Mouse (Mus musculus): Measurements from ENCODE around the gene Map3k5. TPM values are rescaled to one million over a fixed set of nuclear protein-coding genes. Genes with fewer than 3 reads are reported as not detected.

Gene Map3k5
- total and polyA plus RNA-seq, 3 experiments, result 2.8 to 36.9 (median 19.9) TPM

DNA sequence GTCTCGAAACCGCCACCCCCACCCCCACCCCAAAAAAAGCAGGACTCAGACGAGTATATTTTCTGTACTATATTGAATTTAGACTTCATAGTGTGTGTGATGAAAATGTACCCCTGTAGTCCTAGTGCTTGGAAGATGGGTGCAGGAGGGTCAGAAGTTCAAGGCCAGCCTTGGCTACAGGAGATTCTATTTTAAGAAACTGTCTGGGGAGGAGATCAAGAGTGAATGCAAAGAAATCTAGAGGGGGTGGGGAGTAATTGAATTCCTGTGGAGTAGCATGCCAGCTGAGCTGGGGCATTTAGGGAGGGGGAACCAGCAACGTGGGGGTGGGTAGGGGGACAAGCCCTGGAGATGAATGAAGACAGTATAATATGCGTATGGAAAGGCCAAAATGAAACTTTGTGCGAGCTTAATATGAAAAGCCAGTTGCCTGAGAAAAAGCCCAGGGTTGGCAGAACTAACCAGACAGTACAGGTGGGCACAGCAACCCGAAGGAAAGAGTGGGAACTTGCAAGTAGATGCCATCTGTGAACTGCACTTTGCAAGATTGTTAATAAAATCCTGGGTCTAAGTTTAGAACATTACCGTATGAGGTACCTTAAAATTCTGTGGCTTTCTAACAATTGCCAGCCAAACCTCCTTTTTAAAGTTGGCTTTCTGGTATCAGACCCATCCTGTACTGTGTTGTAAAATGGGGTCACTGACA, 222.9 kb downstream of the Map3k5 start:
- DNase-seq, result no peak

DNA sequence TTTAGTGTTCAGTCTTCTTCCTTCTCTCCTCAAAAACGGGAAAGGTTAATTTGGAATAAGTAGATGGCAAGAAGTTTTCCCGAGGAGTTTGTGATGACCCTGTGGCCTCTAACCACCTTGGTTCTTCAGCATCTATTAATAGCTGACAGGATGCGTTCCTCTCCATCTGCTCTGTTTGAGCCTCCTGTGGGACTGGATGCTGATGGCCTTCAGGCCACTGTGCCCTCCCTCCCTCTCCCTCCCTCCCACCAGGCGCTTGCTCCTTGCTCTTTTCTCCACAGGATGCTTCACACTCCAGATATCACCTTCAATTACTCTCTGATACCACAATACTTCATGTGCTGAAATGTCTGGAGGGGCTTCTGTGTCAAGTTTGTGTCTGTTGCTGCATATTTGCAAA, 224.5 kb downstream of the Map3k5 start:
- no peak for DNase-seq

DNA sequence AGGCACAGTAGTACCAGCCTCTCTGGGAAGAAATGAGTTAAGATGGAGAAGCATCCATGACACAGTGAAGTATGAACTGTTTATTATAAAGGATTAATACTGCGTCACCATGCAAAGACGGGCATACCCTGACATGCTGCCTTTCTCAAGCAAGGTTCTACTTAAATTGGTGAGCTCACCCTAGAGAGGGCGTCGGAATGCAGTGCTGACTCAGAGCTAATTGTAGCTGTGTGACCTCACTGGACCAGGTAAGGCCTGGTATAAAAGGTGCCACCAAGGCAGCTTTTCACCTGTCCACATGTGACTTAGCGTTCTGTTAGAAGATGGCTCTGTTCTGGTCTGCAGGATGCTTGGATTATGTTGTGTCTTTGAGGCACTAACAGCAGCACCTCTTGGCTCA, 225.0 kb downstream of the Map3k5 start:
- DNase-seq, result no peak

DNA sequence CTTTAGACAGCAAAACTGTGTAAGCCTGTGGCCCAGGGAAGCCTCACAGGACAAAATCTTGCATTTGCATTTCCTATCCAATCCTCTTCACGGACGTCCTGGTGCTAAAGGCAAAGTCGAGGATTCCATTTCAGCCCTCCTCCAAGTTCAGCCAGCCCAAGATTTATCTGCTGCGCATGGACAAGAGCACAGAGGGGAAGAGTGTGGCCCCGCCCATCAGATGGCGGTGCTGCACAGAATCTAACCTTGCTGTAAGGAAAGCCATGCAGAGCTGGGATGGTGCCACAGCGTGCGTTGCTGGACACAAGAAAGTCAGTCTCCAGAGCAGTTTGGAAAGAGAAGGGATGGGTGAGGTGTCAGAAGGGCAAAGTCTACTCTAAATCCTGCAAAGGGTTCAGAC, 226.6 kb downstream of the Map3k5 start:
- peak; percentile 47 for DNase-seq

DNA sequence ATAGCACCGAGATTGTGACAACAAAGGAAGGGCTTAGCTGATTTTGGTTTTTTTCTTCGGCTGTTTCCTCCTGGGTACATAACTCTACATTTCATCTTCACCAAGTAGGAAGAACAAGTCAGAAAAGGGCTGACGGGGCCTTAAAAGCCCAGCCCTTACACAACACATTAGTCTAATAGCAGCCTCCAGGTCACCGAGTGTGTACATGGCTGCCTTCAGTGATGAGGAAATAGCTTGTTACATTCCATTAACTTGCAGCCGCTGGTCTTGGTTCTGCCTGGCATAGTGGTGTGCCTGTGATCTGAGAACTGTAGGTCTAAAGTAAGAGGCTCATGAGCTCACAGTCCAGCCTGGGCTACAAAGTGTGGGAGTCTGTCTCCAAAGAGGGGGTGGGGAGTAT, 230.5 kb downstream of the Map3k5 start:
- DNase-seq, result no peak

DNA sequence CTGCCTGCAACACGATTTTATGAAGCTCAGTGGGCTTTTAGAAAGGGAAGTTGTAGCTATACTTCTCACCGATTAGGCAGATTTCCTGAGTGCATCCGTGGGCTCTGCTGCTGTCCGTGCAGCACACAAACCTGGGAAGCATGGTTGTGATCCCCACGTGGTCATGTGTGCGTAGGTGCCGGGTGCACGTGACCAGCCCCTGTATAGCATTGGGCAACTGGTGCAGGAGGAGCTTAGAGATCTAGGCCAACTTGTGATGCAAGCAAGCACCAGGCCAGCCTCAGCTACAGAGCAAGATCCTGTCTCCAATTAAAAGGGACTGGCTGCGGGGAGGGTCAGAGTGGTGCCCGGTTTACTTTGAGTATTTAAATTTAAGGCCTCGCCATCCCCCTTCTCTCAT, 232.5 kb downstream of the Map3k5 start:
- no peak for DNase-seq

DNA sequence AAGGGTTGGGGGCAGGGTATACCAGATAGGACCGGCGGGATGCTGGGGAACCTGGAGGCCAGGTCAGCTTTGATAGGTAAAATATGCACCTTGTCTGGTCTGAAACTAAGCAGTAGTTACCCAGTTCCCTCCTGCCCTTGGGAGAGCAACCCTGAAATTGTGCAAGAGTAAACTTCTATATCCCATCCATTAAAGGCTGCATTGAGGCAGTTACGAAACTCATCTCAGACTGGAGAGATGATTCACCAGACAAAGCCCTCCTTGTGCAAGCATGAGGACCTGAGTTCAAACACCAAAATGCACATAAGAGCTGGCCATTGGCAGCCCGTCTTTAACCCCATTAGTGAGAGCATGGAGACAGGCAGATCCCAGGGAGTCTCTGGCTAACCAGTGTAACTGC, 233.2 kb downstream of the Map3k5 start:
- DNase-seq, result no peak

DNA sequence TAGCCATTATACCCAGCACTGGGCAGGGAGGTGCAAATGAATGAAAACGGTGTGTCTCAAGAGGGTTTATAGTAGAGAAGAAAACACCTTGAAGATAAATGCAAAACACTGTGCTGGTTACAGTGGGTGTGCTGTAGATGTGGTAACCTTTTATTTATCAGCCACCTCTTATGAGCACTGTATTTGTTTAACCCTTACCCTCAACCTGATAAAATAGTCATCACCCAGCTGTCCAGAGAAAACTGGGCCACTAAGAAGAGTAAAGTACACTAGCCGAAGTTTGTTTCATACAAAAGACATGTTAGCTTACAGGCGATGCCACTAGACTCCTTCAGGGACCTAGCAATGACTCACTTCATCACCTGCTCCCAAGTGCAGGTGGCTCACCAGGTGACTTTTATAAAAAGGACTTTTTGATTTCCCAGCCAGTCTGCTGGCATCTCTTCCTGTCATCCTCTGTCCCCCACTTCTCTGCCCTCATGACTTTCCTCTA, 235.0 kb downstream of the Map3k5 start:
- no peak for DNase-seq

DNA sequence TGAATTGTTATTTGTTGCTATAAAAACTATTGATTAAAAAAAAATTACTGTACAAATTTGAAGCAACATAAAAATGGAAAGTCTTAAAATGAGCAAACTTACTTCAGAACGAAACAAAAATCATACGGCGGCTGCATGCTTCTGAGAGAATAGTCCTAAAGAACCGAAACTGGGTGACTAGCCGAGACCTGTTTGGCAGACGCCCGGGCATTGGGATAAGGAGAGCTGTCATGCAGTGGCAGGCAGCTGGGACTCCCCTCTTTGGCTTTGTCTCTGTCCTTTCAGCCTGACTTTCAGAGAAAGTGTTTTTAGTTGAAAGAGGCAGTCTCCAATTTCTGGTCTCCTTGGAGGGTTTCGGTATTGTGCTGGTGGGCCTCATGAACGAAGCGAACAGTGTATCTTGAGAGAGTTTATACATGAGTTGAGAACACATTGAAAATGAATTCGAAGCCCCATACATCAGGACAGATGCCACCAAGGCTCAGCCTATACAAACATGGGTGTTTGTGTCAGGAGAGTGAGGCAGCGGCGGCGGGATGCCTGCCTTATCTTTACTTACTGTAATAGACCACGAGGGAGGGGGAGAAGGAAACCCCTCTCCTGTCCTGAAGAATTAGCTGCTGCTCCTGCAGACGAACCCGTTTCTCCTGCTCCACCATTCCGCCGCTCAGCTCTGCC, 235.8 kb downstream of the Map3k5 start:
- DNase-seq, result no peak

DNA sequence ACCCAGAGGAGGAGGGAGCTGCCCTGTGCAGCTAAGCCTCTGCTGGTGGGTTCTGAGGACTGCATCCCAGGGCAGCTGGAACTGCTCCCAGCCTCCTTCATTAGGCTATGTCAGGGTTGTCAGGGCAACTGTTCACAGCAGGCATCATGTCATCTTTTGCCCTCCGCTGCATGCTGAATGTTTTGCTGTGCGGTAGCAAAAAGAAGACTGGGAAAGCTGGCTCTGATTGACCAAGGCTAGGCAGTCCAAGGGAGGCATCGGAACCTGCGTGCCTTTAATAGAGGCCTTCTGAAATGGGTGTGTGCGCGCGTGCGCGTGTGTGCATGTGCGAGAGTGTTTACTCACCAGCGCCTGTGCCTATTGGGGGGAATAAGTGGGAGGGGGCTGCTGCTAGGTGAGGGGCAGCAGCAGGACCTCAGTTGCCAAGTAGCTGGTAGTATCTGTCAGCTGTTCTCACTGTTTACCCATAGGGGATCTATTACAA, 236.4 kb downstream of the Map3k5 start:
- peak; percentile 74 for DNase-seq

DNA sequence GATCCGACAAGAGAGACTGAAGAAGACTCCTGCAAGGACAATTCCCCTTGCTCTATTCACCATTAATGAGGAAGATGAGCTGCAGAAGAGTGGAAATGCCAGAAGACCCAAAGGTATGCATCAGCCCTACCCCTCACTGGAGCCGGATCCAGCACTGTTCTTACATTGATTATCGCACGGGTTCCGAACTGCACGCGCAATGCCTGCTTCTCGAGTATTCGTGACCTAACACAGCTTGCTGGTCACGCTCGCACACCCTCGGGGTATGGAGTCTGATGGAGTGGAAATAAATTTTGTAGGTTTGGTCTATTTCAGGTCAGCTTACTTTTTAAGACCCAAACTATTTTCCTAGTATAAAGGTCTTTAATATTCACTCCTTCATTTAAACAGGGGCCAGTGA, 236.9 kb downstream of the Map3k5 start:
- no peak for DNase-seq

DNA sequence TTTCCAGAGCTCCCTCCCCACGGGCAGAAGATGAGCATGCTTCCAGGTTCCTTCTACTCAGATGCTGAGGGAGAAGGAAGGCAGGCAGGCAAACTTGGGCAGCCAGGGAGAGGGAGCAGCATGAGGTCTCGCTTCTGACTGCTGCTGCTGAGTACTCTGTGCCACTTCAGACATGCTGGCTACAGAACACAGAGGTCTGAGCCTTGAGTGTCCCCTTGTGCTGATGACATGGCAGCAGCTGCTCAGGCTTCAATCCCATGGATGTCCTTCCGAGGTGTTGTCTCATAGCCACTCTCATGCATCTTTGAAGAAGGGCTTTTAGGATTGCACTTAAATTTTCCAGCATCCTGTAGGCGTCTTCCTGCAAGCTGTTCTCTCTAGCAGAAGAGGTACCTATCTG, 237.5 kb downstream of the Map3k5 start:
- no peak for DNase-seq

DNA sequence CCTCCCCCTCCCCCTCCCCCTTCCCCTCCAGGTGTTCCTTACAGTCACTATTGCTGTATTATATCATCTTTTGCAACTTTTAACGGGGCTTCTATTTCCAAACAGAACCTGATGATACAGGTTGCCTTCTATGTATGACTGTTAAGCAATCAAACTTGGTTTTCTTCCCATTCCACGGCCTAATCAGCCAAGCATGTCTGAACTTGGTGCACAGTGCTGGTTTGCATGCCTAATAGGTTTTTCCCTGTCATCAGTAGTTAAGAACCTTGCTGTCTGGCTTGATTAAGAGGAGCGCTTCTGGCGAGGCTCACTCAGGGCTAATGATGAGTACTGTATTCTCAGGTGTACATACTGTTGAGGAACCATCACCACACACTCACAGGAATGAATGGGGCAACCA, 239.5 kb downstream of the Map3k5 start:
- DNase-seq, result no peak

DNA sequence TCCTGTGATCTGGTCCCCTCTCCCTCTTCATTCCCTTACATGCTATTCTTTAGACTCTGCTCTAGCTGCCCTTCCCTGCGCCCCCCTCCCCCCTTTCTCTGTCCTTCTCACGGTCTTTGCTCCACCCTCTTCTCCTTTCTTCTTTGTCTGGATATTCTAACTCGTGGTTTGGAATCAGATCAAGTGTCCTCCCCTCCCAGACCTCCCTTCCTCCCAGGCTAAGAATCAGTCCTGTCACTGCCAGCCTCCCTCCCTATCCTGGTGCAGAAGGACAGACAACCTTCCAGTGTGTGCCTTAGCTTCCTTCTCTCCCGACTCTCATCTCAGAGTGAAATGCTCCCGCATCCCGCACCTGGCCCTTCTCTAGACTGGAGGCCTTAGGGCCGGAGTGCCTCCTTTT, 241.8 kb downstream of the Map3k5 start:
- no peak for DNase-seq

DNA sequence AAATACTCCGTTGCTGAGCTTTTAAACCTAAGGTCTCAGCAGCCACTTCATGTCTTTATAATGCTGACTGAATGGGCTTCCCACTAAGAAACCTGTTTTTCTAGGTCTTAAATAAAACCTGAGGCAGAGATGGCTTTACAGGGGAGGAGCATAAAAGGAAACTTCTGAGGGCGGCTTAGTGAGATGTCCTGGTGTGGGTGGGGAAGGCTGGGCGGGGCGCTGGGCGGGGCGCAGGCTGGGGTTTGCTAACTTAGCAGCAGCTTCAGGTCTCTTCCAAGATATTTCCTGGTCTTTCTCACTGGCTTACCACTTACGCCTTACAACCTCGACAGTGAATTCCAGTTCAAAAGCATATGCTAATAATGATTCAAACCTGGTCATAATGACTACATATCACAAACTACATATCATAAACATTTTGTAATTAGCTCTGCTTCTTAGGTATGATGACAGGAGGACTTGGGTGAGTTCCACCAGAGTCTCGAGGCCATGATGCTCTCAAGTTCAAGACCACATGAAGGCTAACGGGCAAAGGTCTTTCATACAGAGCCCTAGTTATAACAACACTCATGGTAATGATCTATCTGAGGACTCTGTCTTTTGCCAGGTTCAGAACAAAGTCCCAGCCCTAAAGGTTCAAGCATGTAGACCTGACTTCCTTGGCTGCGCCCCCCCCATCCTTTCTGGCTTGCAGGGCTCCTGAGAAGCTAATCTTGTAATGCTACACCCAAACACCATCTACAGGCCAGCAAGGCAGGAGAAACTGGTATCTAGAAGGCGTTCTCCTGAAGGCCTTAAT, 244.7 kb downstream of the Map3k5 start:
- DNase-seq, result no peak

DNA sequence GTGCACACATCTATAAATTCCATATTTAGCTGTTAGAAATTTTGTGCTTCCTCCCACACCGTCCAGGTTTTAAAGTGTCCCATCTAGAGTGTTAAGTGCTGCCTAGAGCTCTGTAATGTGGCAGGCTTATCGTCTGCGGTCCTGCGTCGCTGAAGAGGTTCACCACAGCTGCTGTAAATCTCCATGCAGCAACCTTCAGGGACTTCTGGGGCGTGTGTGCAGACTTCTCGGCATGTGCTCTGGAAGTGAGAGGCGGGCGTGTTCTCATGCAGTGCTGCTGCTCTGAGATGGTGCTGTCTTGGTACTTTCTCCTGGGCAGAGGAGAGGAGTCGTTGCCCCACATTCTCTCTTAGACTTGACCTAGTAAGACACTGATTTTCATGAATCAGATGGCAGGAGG, 246.9 kb downstream of the Map3k5 start:
- no peak for DNase-seq

DNA sequence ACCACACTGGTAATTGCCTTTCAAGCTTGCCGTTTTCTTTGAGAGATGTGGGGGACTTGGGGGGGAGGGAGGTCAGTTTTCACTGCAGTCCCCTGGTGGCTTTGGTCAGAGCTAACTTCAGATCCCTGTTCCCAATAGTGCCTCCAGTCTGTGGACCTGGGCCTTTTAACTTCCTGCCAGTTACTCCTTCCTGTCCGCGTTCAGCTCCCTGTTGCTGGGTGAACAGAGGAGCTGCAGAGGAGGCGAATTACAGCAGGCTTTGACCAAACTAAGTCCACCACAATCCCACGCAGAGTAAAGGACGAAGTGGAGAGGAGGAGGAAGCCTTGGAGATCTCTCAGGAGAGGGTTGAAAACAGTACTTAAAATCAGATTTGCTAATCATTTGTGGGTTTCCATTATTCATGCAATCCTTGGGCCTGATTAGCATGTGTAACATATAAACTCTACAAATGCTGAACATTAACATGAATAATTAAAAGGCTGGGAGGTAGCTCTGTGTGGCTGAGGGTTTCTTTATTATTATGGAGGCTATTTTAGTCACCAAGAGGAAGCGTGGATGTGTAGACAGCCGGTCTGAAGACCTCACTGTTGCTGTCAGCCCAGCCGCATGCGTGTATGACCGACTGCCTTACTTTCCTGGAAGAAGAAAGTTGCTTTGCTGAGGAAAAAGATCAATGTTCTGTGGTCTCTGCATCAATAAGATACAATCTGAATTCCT, 247.6 kb downstream of the Map3k5 start:
- DNase-seq, result no peak

DNA sequence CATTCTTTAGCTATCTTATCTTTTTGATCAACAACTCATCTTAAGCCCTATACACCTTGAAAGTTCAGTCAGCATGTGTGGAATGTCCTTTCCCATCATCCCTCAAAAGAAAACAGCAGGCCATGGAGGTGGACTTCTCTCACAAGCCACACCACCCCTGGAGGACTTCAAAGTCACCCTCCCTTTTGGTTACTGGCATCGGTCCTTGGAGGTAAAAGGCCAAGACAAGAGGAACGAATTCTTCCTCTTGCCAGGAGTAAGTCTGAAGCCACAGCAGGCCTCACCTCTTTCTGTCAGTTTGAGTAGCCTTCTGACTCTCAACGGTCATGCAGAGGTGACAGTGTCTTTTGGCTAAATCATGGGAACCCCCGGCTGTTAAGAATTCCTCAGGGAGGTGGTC, 250.1 kb downstream of the Map3k5 start:
- no peak for DNase-seq

DNA sequence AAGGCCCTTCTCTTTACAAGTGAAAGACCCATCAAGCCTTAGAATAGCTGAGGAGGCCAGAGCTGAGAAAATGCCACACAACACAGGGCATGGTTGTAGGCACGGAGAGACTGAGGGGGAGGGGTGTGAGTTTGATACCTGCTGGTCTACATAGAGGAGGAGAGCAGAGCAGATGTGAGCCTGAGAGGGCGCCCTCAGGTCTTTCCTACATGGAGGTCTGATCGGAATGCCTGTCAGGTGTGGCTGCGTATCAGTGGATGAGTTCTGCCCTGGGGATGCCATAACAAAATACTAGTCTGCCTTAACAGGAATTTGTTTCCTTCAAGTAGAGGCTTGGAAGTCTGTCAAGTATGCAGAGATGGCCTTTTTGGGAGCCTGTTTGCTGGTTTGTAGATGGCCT, 251.0 kb downstream of the Map3k5 start:
- DNase-seq, result no peak

DNA sequence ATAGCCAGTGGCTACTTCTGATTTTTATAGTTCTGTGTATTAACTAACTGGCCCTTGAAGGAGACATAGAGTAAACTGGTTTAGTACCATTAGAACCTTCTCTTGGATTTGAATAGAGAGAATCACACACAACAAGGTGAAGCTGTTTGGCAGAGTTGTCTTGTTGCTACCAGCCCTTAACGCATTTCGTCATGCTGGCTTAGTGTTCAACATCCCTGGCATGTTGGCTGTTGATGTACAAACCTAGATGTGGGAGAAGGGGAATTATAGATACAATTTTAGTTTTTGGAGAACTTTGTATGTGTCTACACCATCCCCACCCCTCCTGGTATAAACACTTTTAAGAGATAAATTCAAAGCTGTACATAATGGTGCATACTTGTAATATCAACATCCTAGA, 251.5 kb downstream of the Map3k5 start:
- DNase-seq, result no peak

DNA sequence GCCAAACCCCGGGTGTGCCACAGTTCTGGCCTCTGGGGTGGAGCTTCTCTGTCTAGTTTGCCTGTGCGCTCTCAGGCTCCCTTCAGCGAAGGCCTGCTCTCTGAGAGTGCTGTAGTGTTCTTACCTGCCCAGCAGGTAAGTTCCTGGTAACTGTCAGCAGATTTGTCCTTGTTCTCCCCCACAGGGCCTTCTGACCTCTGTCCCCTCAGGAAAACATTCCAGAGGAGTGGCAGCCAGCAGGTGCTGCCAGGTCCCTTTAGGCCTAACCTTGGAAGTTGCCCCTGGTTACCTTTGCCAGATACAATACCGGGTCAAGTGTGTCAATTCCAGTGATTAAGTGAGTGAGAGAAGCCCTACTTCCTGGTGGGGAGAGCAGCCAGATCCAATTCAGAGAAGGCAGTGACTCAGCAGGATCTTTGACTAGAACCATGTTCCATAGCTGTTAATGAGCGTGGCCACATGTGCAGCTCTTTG, 252.6 kb downstream of the Map3k5 start:
- no peak for DNase-seq

DNA sequence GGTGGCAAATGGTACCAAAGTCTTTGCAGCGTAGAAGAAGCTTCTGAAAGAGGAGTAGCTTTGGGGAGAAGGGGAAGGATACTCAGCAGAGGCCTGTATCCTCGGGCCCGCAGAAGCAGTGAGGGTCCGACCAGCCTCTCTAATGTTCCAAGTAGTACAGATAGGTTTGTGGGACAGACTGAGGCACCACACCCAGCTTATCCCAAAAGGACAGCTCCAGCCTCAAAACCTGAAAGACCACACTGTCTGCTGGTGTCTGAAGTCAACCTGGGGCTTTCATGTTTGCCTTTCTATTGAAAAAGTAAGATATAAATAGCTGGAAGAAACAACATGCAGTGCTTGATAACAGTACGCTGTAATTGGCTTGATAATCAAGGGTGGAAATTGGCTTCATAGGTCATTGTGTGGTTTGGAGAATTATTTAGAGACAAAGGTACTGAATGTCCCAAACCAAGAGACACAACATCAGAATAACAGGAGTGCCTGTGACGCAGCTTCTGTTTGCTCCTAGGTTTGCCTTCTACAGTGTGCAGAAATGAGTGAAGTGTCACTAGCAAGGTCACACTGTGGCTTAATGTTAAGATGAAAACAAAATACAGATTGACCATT, 256.0 kb downstream of the Map3k5 start:
- DNase-seq, result no peak

All from adrenal gland, adult 2 months (tissue).